Mouse (Mus musculus) spleen, embryonic (tissue): ENCODE measurements around the gene Fbxo46.

ENCODE experiments used
- CTCF ChIA-PET: fragments of 350-600 bp; sonication (Branson Sonifier 250); formaldehyde crosslinking; loops from one replicate; lab custom pipeline; 2022; lab: Charles Lee

Gene Fbxo46

DNA sequence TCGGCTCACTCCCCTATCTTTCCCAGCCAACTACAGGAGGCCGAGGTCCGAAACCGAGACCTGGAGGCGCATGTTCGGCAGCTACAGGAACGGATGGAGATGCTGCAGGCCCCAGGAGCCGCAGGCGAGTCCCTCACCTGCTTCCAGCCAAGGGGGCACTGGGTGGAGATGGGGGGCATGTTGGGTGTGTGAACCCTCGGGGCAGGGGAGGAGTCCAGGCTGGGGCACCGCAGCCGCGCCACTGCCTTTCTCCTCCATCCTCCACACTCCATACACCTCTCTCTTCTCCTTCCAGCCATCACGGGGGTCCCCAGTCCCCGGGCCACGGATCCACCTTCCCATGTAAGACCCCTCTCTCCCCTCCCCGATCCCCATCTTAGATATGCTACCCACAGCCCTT lies 27.7 kb upstream of the Fbxo46 start:
- CTCF ChIA-PET, result interaction anchor here (0.7 to 1.4 kb wide), 4 partner anchors 14 to 27 kb away, joined by 3 to 8 read pairs (median 4); no protein-coding TSS in a partner anchor

DNA sequence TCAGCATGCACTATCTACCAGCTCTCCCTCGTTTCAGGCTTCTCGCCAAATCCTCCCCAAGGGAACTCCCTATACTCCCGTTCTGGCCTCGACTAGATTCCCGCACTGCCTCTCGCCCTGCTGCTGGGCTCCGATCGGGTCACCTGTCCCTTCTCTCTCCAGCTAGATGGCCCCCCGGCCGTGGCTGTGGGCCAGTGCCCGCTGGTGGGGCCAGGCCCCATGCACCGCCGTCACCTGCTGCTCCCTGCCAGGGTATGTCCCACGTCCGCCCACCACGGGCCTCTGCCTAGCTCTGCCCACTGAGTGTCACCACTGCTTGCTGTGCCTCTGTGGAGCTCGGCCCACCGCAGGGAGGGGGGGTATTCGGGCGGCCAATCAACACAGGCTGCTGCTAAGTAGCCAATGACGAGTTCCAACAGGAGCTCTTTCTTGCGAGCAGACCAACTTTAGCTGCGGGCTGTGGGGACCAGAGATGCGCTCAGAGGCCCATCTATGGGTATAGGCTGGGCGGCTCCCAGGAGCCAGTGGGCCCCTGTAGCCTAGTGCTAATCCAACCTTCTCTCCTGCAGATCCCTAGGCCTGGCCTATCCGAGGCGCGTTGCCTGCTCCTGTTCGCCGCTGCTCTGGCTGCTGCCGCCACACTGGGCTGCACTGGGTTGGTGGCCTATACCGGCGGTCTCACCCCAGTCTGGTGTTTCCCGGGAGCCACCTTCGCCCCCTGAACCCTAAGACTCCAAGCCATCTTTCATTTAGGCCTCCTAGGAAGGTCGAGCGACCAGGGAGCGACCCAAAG lies 27.1 kb upstream of the Fbxo46 start:
- CTCF ChIA-PET, result interaction anchor here (0.6 to 1.4 kb wide), 6 partner anchors 15 to 247 kb away, joined by 3 to 8 read pairs (median 4); no protein-coding TSS in a partner anchor

DNA sequence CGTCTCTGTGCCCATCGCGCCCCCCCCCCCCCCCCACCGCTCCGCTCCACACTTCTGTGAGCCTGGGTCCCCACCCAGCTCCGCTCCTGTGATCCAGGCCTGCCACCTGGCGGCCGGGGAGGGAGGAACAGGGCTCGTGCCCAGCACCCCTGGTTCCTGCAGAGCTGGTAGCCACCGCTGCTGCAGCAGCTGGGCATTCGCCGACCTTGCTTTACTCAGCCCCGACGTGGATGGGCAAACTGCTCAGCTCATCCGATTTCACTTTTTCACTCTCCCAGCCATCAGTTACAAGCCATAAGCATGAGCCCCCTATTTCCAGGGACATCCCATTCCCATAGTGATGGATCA lies 26.5 kb upstream of the Fbxo46 start:
- CTCF ChIA-PET, result interaction anchor here (0.6 to 1.4 kb wide), 5 partner anchors 15 to 246 kb away, joined by 3 to 8 read pairs (median 5); no protein-coding TSS in a partner anchor

DNA sequence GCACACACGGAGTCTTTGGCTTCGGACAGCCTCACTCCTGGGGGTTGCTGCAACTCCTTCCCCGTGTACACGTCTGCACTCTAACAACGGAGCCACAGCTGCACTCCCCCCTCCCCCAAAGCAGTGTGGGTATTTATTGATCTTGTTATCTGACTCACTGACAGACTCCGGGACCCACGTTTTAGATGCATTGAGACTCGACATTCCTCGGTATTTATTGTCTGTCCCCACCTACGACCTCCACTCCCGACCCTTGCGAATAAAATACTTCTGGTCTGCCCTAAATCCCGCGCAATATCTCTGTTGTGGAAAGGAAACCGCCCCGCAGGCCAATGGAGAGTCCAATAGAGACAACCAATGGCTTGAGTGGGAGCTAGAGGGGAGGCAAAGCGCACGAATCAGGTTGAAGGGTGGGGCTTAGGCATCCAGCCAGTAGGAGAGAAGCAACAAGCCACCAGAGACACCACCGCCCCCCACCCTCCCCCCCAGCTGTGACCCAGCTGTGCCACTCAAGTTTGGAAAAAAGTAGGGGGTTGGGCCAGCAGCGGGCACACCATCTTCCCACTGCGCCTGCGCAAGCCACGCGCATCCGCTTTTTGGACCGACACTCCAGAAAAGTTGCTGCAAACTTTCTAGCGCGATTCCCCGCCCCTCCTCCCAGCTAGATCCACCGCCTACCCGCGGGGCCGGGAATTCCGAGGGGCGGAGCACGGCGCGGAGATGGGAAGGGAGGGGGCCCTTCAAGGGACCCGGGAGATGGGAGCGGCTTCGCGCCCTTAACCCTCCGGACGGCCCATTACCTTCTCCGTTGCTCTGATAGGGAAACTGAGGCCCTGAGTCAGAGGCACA lies 25.9 kb upstream of the Fbxo46 start:
- CTCF ChIA-PET, result interaction anchor here (0.6 to 1.4 kb wide), 6 partner anchors 9 to 246 kb away, joined by 3 to 8 read pairs (median 3); partner anchors contain the start of gene Dmwd

DNA sequence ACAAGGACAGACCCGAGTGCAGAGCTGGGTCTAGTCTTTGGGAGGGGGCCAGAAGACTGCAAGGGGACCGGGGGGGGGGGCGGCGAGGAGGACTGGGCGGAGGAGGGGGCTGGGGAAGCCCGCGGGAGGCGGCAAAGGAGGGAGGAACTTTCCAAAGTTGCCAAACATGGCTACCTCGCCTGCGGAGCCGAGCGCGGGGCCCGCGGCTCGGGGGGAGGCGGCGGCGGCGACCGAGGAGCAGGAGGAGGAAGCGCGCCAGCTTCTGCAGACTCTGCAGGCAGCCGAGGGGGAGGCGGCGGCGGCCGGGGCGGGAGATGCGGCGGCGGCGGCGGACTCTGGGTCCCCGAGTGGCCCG lies 25.2 kb upstream of the Fbxo46 start, which contains the start of gene Six5:
Gene Six5, plus strand, starts transcription at position 124 of the 355 bp plus-strand sequence.
- CTCF ChIA-PET, result interaction anchor here (0.7 to 1.3 kb wide), 4 partner anchors 10 to 24 kb away, joined by 3 to 4 read pairs (median 3); partner anchors contain the start of gene Dmwd

DNA sequence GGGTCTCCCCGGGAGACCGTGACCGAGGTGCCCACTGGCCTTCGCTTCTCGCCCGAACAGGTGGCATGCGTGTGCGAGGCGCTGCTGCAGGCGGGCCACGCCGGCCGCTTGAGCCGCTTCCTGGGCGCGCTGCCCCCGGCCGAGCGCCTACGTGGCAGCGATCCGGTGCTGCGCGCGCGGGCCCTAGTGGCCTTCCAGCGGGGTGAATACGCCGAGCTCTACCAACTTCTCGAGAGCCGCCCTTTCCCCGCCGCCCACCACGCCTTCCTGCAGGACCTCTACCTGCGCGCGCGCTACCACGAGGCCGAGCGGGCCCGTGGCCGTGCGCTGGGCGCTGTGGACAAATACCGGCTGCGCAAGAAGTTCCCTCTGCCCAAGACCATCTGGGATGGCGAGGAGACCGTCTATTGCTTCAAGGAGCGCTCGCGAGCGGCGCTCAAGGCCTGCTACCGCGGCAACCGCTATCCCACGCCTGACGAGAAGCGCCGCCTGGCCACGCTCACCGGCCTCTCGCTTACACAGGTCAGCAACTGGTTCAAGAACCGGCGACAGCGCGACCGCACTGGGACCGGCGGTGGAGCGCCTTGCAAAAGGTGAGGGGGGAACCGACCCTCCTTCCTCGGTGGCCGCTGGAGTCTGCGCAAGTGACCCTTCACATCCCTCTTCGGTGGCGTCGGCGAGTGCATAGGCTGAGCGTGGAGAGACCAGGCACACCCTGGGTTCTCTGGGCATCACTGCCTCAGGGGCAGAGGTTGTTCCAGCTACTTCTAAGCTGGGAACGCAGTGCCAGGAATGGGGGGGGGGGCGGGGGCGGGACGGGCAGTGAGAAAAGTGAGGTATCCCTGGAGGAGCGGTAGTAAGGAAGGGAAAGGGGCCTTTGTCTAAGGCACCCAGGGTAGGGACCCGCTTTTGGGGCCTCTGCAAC lies 24.6 kb upstream of the Fbxo46 start:
- CTCF ChIA-PET, result interaction anchor here (0.7 to 1.3 kb wide), 4 partner anchors 10 to 126 kb away, joined by 3 to 4 read pairs (median 3); partner anchors contain the start of gene Dmwd

DNA sequence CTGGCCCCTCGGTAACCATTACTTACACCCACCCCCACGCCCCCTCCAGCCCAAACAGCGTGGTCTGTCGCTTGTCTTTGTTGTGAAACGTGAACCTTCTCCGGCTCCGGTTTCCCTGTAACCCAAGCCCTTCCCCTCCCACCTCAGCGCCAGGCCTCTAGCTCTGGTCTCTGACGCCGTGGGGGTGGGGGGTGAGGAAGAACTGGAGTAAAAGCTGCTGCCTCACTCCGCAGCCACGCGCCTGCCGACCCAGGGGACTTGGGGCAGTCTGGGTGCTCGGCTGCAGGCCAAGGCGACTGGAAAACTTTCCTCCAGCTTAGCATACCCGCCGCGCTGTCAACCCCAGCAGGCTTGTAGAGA lies 23.9 kb upstream of the Fbxo46 start:
- CTCF ChIA-PET, result interaction anchor here (0.7 kb wide), 1 partner anchor 127 kb away, joined by 3 read pairs; no protein-coding TSS in a partner anchor

DNA sequence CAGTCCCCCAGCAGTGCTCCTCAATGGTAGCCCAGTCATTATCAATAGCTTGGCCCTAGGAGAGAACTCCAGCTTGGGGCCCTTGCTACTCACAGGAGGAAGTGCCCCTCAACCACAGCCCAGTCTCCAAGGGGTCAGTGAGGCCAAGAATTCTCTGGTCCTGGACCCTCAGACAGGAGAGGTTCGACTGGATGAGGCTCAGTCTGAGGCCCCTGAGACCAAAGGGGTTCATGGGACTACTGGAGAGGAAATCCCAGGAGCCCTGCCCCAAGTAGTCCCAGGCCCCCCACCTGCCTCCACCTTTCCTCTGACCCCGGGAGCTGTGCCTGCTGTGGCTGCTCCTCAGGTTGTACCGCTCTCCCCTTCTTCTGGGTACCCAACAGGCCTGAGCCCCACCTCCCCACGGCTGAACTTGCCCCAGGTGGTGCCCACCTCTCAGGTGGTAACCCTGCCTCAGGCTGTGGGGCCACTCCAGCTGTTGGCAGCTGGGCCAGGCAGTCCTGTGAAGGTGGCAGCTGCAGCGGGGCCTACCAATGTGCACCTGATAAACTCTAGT lies 23.2 kb upstream of the Fbxo46 start:
- CTCF ChIA-PET, result interaction anchor here (0.6 kb wide), 1 partner anchor 753 kb away, joined by 5 read pairs; no protein-coding TSS in a partner anchor

DNA sequence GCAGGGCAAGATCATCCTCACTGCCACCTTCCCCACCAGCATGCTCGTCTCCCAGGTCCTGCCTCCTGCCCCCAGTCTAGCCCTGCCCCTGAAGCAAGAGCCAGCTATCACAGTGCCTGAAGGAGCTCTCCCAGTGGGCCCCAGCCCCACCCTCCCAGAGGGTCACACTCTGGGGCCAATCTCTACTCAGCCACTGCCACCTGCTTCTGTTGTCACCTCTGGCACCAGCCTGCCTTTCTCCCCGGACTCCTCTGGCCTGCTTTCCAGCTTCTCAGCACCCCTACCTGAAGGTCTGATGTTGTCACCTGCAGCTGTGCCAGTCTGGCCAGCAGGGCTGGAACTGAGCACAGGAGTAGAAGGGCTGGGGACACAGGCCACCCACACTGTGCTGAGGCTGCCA lies 22.4 kb upstream of the Fbxo46 start:
- CTCF ChIA-PET, result interaction anchor here (0.9 kb wide), 1 partner anchor 8 kb away, joined by 4 read pairs; no protein-coding TSS in a partner anchor

DNA sequence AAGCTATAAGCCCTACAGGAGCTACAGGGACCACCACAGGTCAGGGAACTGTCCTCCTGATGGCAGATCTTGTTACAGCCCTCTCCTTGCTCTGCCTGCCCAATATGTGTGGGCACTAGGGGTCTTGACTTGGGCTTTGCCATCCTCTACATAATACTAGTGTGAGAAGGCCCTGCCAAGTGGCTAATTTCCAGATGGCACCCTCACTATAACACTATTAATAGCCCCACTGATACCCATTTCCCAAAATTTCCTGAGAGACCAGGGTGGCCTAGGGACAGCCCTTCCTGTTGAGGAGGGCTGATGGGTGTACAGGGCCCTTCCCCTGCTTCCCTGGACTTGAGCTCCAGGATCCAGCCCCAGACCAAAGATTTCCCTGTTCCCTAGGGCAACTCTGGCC lies 21.8 kb upstream of the Fbxo46 start:
- CTCF ChIA-PET, result interaction anchor here (0.9 kb wide), 1 partner anchor 9 kb away, joined by 4 read pairs; no protein-coding TSS in a partner anchor

DNA sequence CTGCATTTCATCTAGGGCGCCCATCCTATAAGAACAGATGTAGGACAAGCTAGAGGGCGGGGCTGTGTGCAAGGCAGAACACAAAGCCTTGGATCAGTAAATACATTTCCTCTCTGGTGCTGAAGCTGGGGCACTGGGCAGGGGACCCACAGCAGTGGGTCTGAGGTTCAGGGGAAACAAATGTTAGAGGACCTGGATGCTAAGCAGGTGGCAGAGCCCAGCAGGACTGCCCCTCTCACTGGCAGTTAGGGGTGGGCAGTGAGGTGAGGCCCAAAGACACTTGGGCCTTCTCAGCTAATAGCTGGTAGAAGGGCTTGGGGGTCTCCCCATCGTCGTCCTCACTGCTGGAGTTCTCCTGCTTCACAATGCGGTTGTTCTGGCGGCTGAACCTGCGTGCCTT lies 20.8 kb upstream of the Fbxo46 start:
- CTCF ChIA-PET, result no interaction called here

DNA sequence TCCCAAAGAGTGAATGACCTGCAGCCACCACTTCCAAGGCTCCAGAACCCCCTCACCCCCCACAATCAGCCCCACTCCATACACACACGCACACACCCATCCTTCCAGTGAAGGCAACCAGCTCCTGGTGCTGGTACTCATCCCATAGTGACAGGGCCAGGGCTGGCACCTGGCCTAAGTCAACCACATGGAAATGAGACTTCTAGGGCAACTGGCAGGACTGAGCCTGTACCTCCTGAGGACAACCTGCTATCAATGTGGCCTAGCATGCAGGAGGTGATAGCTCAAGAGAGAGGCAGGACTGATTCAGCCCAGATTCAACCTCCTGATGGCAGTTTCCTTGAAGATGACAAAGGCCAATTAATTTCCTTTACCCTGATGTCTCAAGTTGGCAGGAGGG lies 19.4 kb upstream of the Fbxo46 start:
- CTCF ChIA-PET, result no interaction called here

DNA sequence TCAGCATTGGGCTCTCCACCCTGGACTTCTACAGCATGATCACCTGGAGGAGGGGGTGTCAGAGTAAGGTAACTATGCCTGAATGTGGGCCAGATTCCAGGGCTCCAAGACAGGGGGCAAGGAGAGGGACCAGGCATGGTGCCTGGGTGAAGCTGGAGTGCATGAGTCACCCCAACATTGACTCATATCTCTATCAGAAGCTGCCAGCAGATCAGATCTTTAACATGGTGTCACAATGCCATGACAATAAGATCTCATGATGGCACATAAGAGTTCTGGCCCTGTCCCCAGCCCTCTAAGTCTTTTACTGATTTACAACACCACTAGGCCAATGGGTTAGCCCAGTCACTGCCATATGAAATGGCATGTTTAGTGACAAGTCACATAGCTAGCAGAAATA lies 15.9 kb upstream of the Fbxo46 start:
- CTCF ChIA-PET, result no interaction called here

DNA sequence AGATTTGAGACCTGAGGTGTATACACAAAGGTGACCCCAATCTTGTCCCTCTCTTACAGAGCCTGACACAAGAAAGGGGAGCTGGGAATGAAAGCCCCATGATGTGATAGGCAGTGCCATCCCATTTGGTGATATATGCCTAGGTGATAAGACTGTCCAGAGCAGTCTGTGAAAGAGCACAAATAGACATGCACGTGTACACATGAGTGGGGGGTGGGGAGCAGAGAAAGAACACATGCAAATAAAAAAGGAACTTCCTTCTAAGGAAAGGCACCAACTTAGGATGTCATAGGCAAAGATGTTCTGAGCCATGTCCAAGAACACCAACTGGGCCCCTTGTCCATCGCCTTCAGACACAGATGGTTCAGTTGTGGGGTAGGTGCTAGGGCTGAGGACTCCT lies 15.2 kb upstream of the Fbxo46 start:
- CTCF ChIA-PET, result no interaction called here

DNA sequence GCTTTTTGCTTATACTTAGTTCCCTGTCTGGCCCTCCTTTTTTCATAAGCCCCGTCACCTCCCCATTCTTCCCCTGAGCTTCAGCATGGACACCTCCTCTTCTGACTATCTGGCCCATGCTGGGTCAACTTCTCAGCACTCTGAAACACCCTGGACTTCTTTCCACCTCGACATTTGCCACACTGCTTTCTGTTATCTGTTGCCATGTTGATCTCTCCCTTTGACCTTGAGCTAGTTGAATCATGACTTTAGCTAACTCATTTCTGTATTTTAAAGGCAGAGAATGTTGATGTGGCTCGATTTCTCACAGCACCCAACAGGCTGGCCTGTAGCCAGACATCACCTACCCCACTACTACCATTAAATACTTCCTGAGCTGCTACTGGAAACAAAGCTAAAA lies 12.2 kb upstream of the Fbxo46 start:
- CTCF ChIA-PET, result no interaction called here

DNA sequence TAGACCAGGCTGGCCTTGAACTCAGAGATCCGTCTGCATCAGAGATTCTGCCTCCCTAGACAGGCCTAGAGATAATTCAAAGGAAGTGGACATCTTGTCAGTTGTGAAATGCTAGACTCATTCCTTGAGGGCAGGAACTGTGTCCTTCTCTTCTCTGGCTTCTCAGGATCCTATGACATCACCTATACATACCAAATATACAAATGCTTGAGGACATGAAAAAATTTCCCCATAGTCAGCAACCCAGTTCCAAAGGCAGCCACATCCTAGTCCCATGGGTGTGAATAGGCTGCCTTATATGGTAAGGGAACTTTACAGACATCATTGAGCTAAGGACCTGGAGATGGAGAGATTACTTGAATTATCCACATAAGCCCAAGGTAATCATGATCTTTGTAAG lies 10.1 kb upstream of the Fbxo46 start:
- CTCF ChIA-PET, result no interaction called here

DNA sequence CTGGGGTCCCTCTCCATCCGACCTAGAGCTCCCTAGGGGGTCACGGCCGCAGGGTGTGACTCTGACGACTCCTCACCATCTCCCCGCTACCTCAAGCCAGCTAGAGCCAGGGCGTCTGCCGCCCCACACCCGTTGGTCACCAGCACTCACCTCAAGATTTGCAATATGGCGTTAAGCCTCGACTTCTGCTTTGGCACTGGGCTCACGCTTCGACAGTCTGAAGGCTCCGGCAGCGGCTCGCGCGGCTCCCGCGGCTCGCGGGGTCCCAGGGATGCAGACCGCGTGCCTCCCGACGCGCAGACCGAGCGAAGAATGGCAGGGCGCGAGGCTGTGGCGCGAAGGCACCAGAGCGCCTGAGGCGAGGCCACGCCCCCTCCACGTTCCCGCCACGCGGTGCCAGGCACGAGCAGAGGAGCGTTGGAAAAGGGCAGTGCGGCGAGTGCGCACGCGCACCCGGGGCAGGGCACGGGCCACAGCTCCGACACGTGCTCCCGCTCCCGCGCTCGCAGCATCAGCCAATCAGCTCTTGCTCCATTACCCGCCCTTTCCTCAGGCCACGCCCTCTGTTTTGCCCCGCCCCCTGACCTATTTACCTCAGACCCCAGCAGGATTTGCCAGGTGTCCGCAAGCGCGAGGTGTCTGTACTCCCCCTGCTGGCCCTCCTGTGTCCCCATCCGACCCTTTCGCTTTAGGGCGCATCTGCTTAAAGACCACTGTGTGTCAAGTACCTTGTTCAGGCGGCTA lies 1.5 kb upstream of the Fbxo46 start, which contains the start of gene Gm4969:
Gene Gm4969, minus strand, starts transcription at position 341 of the 744 bp plus-strand sequence.
- CTCF ChIA-PET, result interaction anchor here (0.6 kb wide), 1 partner anchor 43 kb away, joined by 3 read pairs; no protein-coding TSS in a partner anchor

DNA sequence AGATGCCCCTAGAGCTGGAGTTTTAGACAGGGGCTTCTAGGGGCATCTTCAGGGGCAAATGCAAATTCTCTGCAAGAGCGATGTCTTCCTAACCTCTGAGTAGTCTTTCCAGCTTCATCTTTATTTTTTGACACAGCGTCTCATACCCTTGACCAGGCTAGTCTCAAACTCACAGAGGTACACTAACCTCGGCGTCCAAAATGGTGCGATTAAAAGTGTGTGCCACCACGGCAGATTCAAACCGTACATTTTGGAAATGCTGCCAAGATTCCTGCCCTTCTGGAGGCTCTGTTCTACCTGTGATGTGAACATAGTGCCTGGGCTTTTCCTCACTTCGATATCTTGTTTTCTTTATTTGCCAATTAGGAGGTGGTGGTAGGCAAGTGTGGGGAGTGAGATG lies 576 bp upstream of the Fbxo46 start:
- CTCF ChIA-PET, result no interaction called here

DNA sequence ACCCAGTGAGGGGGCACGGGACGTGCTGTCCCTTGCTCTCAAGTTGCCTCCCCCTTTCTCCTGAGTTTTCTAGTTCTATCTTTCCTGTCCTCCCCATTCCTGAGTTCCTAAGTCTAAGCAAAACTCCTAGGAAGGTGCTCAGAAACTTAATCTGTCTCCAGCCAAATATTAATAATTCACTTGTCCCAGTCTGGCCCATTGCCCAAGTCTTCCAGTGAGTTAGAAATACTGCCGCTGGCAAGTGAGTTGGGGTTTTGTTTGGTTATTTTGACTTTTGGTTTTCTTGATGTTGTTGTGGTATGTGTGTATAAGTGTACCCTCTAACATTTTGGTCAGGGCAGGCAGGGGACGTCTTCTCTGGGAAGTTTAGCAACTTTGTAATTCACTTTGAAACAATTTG lies 2.0 kb downstream of the Fbxo46 start:
- CTCF ChIA-PET, result no interaction called here

DNA sequence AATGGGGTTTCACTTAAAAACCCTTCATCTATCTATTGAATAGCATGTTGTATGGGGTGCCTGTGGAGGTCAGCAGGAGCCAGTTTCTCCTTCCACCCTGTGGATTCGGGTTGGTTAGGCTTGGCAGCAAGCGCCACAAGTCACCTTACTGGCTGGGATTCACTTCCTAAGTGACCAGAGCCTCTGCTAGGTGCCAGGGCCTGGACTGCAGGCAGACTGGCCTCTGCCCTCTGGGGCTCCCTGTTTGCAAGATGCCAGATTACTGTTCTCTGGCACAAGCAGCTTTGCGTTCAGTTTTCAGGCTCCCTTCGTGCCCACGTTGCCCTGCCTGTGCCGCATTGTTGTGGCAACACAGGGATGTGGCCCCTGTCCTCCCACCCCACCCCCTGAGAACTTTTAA lies 5.1 kb downstream of the Fbxo46 start:
- CTCF ChIA-PET, result no interaction called here
